In genomic region chr9:121458466-121458865, GRCm38 (mm10) we compare ENCODE assay signal across 8 mouse cellular contexts. TPM values are rescaled to one million over a fixed set of nuclear protein-coding genes. Genes with fewer than 3 reads are reported as not detected.
A peak's percentile ranks its signal among the peaks of the same experiment; 100 is the strongest.
DNase-seq lines count a peak whose midpoint lies in the region; ATAC-seq lines count a peak whose summit lies in the region.

No protein-coding gene starts in this region.

- peak; percentile 66 to 70 for DNase-seq in heart, postnatal 14 days
- DNase-seq in heart, postnatal 25 days (ENCODE audit: low spot score): no peak
- peak; percentile 61 for DNase-seq in urinary bladder, postnatal 14 days (ENCODE audit: low spot score)
- DNase-seq in urinary bladder, adult 2 months (ENCODE audit: low spot score): no peak
- peak; percentile 72 for DNase-seq in cerebellum, adult 9-10 months
- DNase-seq in induced T-regulatory cell, adult 2 months (ENCODE audit: low read depth): peak; percentile 69
- no peak for DNase-seq in urinary bladder, postnatal 36 days (ENCODE audit: low spot score in 2 of 2)

- intact Hi-C loops in heart, postnatal 14 days (cut with DNase I): no loop called here
- intact Hi-C loops in heart, postnatal 25 days (cut with DNase I): loop anchor here (5.0 to 10.0 kb wide), 4 partner anchors 71 to 874 kb away; no protein-coding TSS in a partner anchor

- peak; percentile 71 for ATAC-seq in megakaryocyte-erythroid progenitor cell, adult 5-6 weeks (replicated peaks; ENCODE audit: low FRiP score, low TSS enrichment, poor library complexity, severe bottlenecking)

RNA-seq across cellular contexts. Expression of gene Cck, which starts 37.0 kb away (rescaled TPM):
- under 1 TPM in 1 of 2 experiments, not detected in 1; 0.54 TPM for total RNA-seq in heart, postnatal 14 days (2021)
- not detected for total RNA-seq in heart, postnatal 25 days (2021)
- 45.3 and 46.2 TPM in 2 replicates for polyA plus RNA-seq in urinary bladder, adult 2 months (2012; rRNA removed)
- not detected in 2 replicates for total RNA-seq in megakaryocyte-erythroid progenitor cell, adult 5-6 weeks (2014; fragmentation: Nextera tagmentation)
- not detected in 2 replicates for total RNA-seq in megakaryocyte-erythroid progenitor cell, adult 5-6 weeks (2017)

Comparison
In these comparisons a context has a peak if more than half of its experiments do, and no peak if none do; other contexts are left out.
1. DNase-seq: peak in heart, postnatal 14 days (2 of 2), urinary bladder, postnatal 14 days (single experiment), cerebellum, adult 9-10 months (single experiment) and induced T-regulatory cell, adult 2 months (single experiment); none in heart, postnatal 25 days (single experiment), urinary bladder, adult 2 months (single experiment) and urinary bladder, postnatal 36 days (0 of 2).